Mouse (Mus musculus): Measurements from ENCODE around the gene Jakmip3.

- no peak for TF ChIP-seq CHD2 (IDR thresholded peaks at IDR 0.05; ENCODE audit: low read length)
- no peak for TF ChIP-seq CTCF (IDR thresholded peaks at IDR 0.05 in 2 of 3, conservative IDR thresholded peaks at IDR 0.05 in 1 of 3; ENCODE audit: control insufficient read depth in 1 of 3, insufficient read depth in 1 of 3, low read depth in 2 of 3, low read length in 3 of 3, poor library complexity in 1 of 3, severe bottlenecking in 1 of 3)
- no peak for TF ChIP-seq TBP (IDR thresholded peaks at IDR 0.05; ENCODE audit: low read depth, low read length)
- no peak for TF ChIP-seq POLR2AphosphoS2 (IDR thresholded peaks at IDR 0.05; ENCODE audit: low read length)
- no peak for TF ChIP-seq HCFC1 (IDR thresholded peaks at IDR 0.05; ENCODE audit: low read depth, low read length)
- no peak for TF ChIP-seq POLR2A (IDR thresholded peaks at IDR 0.05; ENCODE audit: control insufficient read depth in 1 of 2, insufficient read depth in 1 of 2, low read depth in 1 of 2, low read length in 2 of 2, poor library complexity in 1 of 2)
- no peak for TF ChIP-seq JUND (IDR thresholded peaks at IDR 0.05; ENCODE audit: low read depth, low read length)
- no peak for TF ChIP-seq MEF2A (IDR thresholded peaks at IDR 0.05; ENCODE audit: extremely low read depth, insufficient replicate concordance, low read depth, low read length, poor library complexity, severe bottlenecking)
- no peak for TF ChIP-seq KAT2A (conservative IDR thresholded peaks at IDR 0.05; ENCODE audit: low read depth, low read length)
These were observed 80.4 kb downstream of the Jakmip3 start for GRCm38 (mm10) chr7:139020884-139021283.

All from MEL (cell line).